Mouse (Mus musculus) activated CD4-positive, CD25-positive, alpha-beta regulatory T cell, adult 4 months (primary cell): ENCODE measurements around the gene Foxk1. TPM values are rescaled to one million over a fixed set of nuclear protein-coding genes. Genes with fewer than 3 reads are reported as not detected.

Experiments used
- ATAC-seq: one replicate; pipeline ENCODE4 v1.8.0; 2017
- polyA plus RNA-seq, 2 experiments: library from polyadenylated mRNA; unstranded; fragments of 100-300 nt; shearing (Covaris generic); gene quantifications; one replicate each; pipeline ENCODE4 v1.2.1; 2017

The Foxk1 gene
- polyA plus RNA-seq, 2 experiments from 2014 or later, result 9.4 to 13.3 TPM

DNA sequence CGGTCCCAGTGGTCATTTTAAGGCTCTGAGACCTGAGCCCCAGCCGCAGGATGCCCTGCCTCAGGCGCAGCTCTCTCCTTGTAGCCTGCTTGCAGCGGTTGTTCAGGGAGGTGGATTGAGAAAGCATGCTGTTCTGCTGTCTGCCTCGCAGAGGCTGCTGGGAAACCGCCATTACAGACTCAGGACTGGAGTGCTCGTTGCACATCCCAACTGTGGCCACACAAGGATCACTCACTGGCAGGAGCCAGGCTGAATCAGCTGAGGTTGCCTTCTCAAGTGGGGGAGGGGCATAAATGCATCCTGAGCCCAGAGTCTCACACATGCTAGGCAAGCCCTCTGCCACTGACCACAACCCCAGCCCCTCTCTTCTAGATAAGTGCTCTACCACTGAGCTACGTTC is 44.4 kb downstream of the Foxk1 start:
- ATAC-seq, result no peak

DNA sequence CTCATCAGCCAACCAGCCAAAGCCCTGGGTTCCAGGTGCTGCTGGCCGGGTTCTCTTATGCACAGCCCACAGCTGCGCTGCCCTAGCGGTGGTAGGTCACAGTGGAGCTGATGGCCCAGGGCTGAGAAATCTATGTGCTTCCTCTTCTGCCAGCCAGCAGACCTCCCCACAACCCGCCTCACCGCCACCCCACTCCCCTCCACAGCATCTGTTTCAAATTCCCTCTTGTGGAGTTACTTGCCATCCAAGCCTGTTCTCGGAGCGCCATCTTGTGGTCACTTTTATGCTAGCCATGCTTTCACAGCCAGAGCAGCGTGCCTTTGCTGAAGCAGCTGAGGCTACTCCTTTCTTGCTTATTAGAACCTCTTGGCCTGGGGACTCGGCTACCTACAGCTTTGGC is 46.8 kb downstream of the Foxk1 start:
- ATAC-seq, result peak; percentile 67

GRCm38 (mm10) chr5:142448623-142449022 is 47.3 kb downstream of the Foxk1 start:
- ATAC-seq, result no peak

DNA sequence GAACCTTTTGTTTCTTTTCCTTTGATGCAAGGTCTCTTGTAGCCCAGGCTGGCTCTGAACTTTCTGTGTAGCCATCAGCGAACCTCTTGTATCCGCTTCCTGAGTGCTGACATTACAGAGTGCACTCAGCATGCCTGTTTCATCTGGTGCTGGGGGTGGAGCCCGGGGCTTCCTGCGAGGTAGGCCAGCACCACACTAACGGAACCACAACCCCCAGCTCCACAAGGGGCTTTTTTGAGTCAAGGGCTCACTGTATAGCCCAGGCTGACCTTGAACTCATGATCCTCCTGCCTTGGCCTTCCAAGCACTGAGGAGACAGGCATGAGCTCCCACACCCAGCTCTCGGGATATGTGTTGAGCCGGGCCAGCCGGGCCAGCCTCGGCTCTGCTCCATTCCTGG is 49.5 kb downstream of the Foxk1 start:
- ATAC-seq, result no peak

DNA sequence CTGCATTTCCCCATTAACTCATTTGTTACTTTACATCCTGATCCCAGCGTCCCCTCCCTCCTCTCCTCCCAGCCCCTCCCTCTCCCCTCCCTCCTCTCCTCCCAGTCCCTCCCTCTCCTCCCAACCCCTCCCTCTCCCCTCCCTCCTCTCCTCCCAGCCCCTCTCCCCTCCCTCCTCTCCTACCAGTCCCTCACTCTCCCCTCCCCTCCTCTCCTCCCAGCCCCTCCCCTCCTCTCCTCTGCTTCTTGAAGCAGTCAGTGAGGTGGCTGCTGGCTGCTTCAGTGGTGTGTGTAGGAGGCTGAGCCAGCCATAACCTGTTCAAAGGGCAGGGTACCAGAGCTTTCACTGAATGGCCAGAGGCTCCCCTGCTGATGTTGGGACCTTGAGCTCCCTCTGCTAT is 50.5 kb downstream of the Foxk1 start:
- no peak for ATAC-seq

GRCm38 (mm10) chr5:142453742-142454141 is 52.4 kb downstream of the Foxk1 start:
- no peak for ATAC-seq

- ATAC-seq, result no peak
Observed at GRCm38 (mm10) chr5:142456318-142456717, 55.0 kb downstream of the Foxk1 start.

DNA sequence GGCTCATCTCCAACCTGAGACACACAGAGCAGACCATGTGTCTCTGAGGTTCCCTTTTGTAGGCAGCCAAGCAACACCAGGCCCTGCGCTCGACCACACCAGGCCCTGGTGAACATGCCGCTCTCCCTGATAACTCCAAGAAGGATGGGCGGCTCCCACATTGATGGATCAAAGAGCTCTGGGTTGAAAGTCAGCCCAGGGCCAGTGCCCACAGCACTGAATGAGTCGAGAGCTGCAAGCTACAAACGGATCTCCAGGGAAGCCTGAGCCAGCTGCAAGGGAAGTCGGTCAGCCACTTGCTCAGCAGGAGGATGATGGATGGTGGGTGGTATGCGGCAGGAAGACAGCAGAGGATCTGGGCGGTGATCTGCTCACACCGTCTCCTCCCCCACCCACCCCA is 56.0 kb downstream of the Foxk1 start:
- ATAC-seq, result no peak

DNA sequence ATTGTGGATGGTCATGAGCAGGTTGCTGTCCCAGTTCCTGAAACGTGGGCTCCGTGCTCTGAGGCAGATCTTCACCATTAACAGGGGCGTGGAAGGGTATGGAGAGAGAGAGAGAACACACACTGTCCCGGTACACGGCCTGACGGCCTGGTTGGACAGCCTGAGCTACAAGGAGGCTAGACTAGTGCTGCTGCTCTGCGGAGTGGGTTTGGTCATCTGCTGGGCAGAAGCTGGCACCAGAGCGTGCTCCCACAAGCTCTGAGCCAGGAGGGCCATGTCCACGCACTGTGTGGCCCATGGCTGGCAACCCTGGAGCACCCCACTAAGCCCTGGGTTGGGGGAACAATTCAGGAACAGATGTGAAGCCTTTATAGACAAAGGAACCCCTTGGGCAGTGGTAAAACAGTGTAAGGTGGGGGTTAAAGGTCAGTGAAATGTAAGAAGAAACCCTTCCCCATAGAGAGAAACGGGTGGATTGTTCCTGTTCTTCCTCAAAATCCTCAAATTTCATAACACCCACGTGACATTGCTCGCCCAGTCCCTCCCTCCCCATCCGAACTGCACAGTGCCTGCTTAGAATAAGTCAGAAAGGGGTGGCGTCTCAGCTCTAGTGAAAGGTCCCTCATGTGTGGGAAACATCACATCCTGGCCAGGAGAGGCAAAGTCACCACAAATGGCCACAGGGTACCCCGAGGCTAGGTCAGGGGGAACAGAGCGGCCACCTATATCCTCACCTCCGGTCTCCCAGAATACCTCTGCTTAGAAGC is 57.7 kb downstream of the Foxk1 start:
- no peak for ATAC-seq

GRCm38 (mm10) chr5:142459834-142460233 is 58.5 kb downstream of the Foxk1 start:
- ATAC-seq, result no peak

DNA sequence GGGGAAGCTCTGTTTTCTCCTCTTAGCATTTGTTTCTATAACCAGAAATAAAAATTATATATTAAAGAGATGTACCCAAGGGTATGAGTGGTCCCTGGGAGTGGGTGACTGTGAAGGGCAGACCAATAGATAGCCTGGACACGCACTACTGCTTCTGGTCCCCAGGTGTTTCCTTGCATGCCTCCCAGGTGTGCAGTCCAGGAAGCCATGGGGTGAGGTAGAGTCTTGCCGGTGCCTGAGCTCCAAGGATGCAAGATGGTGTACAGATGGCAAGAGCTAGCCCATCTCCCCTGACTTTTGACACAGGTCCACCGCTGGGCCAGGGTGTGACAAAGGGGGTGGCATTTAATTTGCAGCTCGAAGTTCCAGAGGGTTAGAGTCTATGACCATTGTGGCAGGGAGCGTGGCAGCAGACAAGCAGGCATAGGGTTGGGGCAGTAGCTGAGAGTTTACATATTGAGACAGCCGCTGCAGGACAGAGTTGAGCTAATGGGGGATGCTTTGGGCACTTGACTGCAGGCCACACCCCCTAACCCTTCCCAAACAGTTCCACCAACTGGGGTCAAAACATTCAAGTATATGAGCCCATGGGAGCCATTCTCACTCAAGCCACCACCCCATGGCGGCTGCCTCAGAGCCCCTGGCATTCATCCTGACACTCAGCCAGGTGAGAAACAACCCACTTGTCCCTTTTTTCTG is 60.8 kb downstream of the Foxk1 start:
- ATAC-seq, result no peak

GRCm38 (mm10) chr5:142462641-142462948 is 61.3 kb downstream of the Foxk1 start:
- no peak for ATAC-seq

DNA sequence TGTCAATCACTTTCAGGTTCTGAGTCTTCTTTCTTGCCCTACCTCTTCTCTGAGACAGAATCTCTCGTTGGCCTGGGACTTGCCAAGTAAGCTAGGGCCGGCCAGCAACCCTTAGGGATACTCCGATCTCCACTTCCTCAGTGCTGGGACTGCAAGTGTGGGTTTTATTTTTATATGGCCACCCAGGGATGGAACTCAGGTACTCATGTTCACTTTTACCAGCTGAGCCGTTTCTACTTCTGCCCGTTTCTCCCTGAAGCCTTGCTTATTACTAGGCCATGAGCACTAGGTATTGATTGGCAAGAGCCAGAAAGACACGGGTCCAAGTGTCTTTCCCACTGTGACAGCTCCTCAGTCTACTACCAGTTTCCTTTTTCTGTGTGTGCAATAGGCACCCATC is 61.7 kb downstream of the Foxk1 start:
- no peak for ATAC-seq

GRCm38 (mm10) chr5:142463461-142464454 is 62.5 kb downstream of the Foxk1 start, which contains the start of gene Ap5z1:
Gene Ap5z1, plus strand, starts transcription at chr5:142463944.
- ATAC-seq, result peak; percentile 93

DNA sequence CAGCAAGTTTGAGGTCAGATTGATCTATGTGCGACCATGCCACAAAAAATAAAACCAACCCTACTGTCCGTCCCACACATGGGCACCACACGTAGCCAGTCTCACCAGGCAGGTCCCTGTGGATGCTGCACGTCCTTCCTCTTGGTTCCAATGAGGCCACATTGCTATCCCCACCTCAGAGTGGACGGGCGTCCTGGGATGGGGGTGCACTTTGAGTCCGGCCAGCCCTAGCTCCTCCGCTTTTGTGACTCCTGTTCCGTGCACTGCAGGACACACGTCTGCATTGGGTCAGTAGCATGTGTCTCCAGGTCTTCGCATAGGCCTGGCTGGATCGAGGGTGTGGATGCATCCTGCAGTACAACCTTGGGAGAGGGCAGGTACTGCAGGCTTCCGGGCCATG is 67.1 kb downstream of the Foxk1 start:
- ATAC-seq, result no peak

DNA sequence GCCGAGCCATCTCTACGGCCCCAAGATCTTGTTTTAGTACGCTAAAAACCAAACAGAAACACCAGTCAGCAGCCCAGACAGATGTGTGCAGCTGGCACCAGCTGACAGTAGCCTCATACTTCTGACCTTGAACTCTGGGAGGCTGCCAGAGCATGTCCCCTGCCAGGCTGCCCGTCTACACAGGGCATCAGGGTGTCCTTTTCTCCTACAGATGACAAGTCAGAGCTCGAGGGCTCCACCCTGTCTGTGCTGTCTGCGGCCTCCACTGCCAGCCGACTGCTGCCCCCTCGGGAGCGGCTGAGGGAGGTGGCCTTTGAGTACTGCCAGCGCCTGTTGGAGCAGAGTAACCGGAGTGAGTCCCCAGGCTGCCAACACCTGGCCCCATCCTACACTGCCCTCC is 68.5 kb downstream of the Foxk1 start:
- ATAC-seq, result no peak

- no peak for ATAC-seq
Observed at GRCm38 (mm10) chr5:142473696-142474095, 72.4 kb downstream of the Foxk1 start.

DNA sequence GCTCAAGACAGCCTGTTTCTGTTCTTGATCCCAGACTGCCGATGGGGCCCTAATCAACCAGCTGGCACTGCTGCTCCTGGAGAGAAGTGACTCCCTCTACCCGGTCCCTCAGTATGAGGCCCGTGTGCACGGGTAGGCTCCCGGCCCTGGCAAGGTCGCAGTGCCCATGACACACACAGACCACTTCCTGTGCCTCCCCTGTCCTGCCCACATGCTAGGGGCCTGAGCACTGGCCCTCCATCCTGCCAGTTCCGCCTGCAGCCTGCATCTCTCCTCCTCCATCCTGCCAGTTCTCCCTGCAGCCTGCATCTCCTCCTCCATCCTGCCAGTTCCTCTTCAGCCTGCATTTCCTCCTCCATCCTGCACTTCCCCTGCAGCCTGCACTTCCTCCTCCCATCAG is 74.4 kb downstream of the Foxk1 start:
- no peak for ATAC-seq

GRCm38 (mm10) chr5:142477346-142477745 is 76.0 kb downstream of the Foxk1 start:
- ATAC-seq, result no peak

DNA sequence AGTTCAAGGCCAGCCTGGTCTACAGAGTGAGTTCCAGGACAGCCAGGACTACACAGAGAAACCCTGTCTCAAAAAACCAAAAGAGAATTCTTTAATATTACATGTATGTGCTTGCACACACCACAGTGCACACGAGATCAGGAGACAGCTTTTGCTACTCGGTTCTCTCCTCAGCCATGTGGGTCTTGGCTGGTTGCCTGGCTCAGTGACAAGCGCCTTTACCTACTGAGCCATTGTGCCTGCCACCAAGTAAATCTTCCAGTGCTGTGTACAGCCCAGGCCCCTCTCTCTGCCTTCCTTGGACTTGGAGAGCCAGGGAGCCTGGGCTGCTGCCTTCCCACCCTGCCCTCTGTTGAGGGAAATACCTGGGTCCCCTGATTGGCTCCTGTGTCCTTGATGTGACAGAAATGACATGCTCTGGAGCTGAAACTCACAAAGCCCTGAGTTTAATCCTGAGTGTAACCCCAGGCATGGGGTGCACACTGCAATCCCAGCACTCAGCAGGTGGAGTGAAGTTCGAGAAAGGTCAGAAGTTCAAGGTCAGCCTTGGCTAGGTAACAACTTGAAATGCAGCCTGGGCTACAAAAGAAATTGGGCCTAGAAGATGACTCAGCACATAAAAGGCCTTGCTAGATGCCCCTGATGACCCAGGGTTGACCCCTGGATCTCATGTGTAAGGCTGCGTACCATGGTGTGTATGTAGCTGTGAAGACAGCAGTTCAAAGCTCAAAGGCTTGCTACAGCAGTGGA is 76.7 kb downstream of the Foxk1 start:
- ATAC-seq, result no peak

DNA sequence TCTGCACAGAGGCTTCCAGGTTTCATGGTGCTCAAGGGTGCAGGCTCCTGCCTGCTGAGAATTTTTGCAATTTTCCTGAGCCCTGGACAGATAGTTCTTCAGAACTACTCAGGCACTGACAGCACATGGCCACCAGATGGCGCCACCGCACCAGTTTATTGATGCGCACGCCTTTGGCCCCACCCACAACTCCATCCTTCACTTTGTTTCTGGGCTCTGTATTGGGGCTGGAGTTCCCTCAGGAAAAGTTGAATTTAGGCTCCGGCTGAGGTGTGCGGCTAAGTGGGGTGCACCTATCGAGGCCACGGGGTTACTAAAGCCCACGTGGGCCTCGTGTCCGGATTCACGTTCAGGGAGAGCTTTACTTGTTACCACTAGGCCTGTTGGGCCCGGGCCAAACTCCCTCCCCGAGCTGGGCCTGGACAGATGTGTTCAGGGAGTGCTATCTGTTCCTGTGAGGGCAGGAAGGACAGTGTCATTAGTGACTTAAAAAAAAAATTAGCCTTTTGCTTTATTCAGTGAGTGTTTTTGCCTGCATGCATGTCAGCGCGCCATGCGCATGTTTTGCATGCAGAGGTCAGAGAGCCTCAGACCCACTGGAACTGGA is 77.6 kb downstream of the Foxk1 start:
- peak; percentile 49 for ATAC-seq

DNA sequence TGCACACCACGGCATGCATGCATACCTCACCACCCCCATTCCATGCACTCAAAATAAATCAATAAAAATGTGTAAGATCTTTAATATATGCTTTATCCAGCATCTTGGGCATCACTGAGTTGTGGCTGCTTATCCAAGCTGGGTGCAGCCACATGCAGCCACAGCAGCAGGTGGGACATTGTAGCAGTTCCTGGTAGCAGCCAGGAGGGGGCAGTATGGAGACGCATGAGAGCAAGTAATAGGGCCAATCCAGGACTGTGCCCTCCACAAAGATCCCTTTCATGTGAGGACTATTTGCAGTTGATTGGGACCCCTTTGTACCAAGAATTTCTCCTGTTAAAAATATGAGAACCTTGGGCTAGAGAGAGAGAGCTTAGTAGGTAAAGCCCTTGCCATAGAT is 81.2 kb downstream of the Foxk1 start:
- ATAC-seq, result no peak
